Mouse (Mus musculus): ENCODE measurements at regions not wholly inside any gene's neighbourhood (a gene's known extent, or its start where the extent isn't known, plus 50 kb on each side); places are given as distances from the start of the nearest gene placed in this dataset.

- H3K4me1 ChIP-seq: no peaks in the 10 kb centered on the region
- no peak overlapping the region for H3K27ac ChIP-seq
- H3K9me3 ChIP-seq: no peaks in the 10 kb centered on the region
- H3K36me3 ChIP-seq: no peaks in the 10 kb centered on the region
- H3K27me3 ChIP-seq: no peaks in the 10 kb centered on the region
- no peak for ATAC-seq (ENCODE audit: insufficient number of reproducible peaks, low FRiP score, low TSS enrichment, low read depth)
- H3K4me2 ChIP-seq: no peak overlapping the region
- no peak overlapping the region for H3K9ac ChIP-seq
- no peak overlapping the region for H3K4me3 ChIP-seq
Observed at GRCm38 (mm10) chr2:133883682-133884081, 331.7 kb downstream of the Bmp2 start.

GRCm38 (mm10) chr2:133906269-133906668 is 354.3 kb downstream of the Bmp2 start:
- Histone ChIP-seq H3K4me3 (no peak overlapping the region), H3K36me3 (no peaks in the 10 kb centered on the region), H3K4me2 (no peak overlapping the region), H3K9me3 (no peaks in the 10 kb centered on the region), H3K9ac (no peak overlapping the region), H3K27me3 (no peaks in the 10 kb centered on the region), H3K4me1 (no peaks in the 10 kb centered on the region), H3K27ac (no peak overlapping the region)
- 63% methylated on average over 6 of the region's 6 CpGs for whole genome bisulfite sequencing
- ATAC-seq (ENCODE audit: insufficient number of reproducible peaks, low FRiP score, low TSS enrichment, low read depth): no peak

Measured in limb, embryonic 15.5 days (tissue).